8 mouse cellular contexts compared by ENCODE assay signal in genomic region chr10:18022741-18023347, GRCm38 (mm10). TPM values are rescaled to one million over a fixed set of nuclear protein-coding genes. Genes with fewer than 3 reads are reported as not detected.
A peak's percentile ranks its signal among the peaks of the same experiment; 100 is the strongest.
DNase-seq lines count a peak whose midpoint lies in the region; ATAC-seq and TF ChIP-seq lines count a peak whose summit lies in the region.

Gene Abracl, minus strand, starts transcription at chr10:18023288.

- TF ChIP-seq CTCF in E14TG2a.4 (conservative IDR thresholded peaks at IDR 0.05; ENCODE audit: low read length), result no peak

- H3K4me2 ChIP-seq in forebrain, embryonic 11.5 days (ENCODE audit: low read depth, low read length, severe bottlenecking), result peak within 1 kb of the TSS; percentile 67
- peak within 1 kb of the TSS; percentile 67 for H3K4me2 ChIP-seq in heart, embryonic 15.5 days
- peak within 1 kb of the TSS; percentile 88 for H3K4me2 ChIP-seq in liver, embryonic 13.5 days
- H3K4me2 ChIP-seq in stomach, embryonic 15.5 days, result peak within 1 kb of the TSS; percentile 59

- peak within 1 kb of the TSS; percentile 89 for H3K9ac ChIP-seq in forebrain, embryonic 11.5 days (ENCODE audit: low read length)
- H3K9ac ChIP-seq in heart, embryonic 15.5 days, result peak within 1 kb of the TSS; percentile 90
- peak within 1 kb of the TSS; percentile 87 for H3K9ac ChIP-seq in liver, embryonic 13.5 days
- H3K9ac ChIP-seq in stomach, embryonic 15.5 days, result peak within 1 kb of the TSS; percentile 92

- DNase-seq in c-Kit-positive CD71-positive TER-119-negative erythroid progenitor cells, embryonic 14.5 days (ENCODE audit: low read depth), result peak; percentile 54
- DNase-seq in forebrain, embryonic 11.5 days (ENCODE audit: low spot score), result peak; percentile 88
- DNase-seq in kidney, postnatal 14 days, result peak; percentile 79
- DNase-seq in liver, embryonic 13.5 days, result peak; percentile 64
- DNase-seq in natural killer cell, adult 2 months (ENCODE audit: low spot score in 2 of 2), result peak; percentile 72 to 84

- peak within 1 kb of the TSS; percentile 88 for H3K4me3 ChIP-seq in E14TG2a.4 (replicated peaks; ENCODE audit: low read length)
- peak within 1 kb of the TSS; percentile 63 for H3K4me3 ChIP-seq in forebrain, embryonic 11.5 days (ENCODE audit: low read depth, low read length)
- peak within 1 kb of the TSS; percentile 82 for H3K4me3 ChIP-seq in heart, embryonic 15.5 days
- peak within 1 kb of the TSS; percentile 77 for H3K4me3 ChIP-seq in liver, embryonic 13.5 days (replicated peaks)
- peak within 1 kb of the TSS; percentile 78 for H3K4me3 ChIP-seq in stomach, embryonic 15.5 days (replicated peaks)

- peaks cover 3% of the 10 kb centered on the region; the same call in 1 of the 2 replicates for H3K27me3 ChIP-seq in E14TG2a.4 (ENCODE audit: insufficient read depth, low read length)
- no peaks in the 10 kb centered on the region for H3K27me3 ChIP-seq in forebrain, embryonic 11.5 days (ENCODE audit: control insufficient read depth, insufficient read depth, low read length)
- no peaks in the 10 kb centered on the region for H3K27me3 ChIP-seq in heart, embryonic 15.5 days
- H3K27me3 ChIP-seq in liver, embryonic 13.5 days, result no peaks in the 10 kb centered on the region
- H3K27me3 ChIP-seq in stomach, embryonic 15.5 days (replicated peaks), result no peaks in the 10 kb centered on the region

- no peaks in the 10 kb centered on the region for H3K36me3 ChIP-seq in E14TG2a.4 (ENCODE audit: insufficient read depth, low read length)
- no peaks in the 10 kb centered on the region for H3K36me3 ChIP-seq in forebrain, embryonic 11.5 days (ENCODE audit: control insufficient read depth, insufficient read depth, low read length)
- H3K36me3 ChIP-seq in heart, embryonic 15.5 days, result peaks cover 8% of the 10 kb centered on the region
- H3K36me3 ChIP-seq in liver, embryonic 13.5 days, result peaks cover 8% of the 10 kb centered on the region
- peaks cover 4% of the 10 kb centered on the region for H3K36me3 ChIP-seq in stomach, embryonic 15.5 days

- 1% methylated on average over 37 of the region's 37 CpGs for WGBS in forebrain, embryonic 11.5 days
- 1% methylated on average over 37 of the region's 37 CpGs for WGBS in heart, embryonic 15.5 days
- under 1% methylated on average over 37 of the region's 37 CpGs for WGBS in liver, embryonic 13.5 days (ENCODE audit: insufficient replicate concordance)
- under 1% methylated on average over 37 of the region's 37 CpGs for WGBS in stomach, embryonic 15.5 days

- H3K4me1 ChIP-seq in E14TG2a.4 (replicated peaks; ENCODE audit: low read depth, low read length), result peaks cover 14% of the 10 kb centered on the region
- H3K4me1 ChIP-seq in forebrain, embryonic 11.5 days (replicated peaks; ENCODE audit: control insufficient read depth, insufficient read depth, low read length), result peaks cover 2% of the 10 kb centered on the region; the same call in 1 of the 2 replicates
- H3K4me1 ChIP-seq in heart, embryonic 15.5 days (replicated peaks), result peaks cover 12% of the 10 kb centered on the region
- H3K4me1 ChIP-seq in liver, embryonic 13.5 days (replicated peaks), result peaks cover 18% of the 10 kb centered on the region
- no peaks in the 10 kb centered on the region for H3K4me1 ChIP-seq in stomach, embryonic 15.5 days

- peak; percentile 94 for ATAC-seq in forebrain, embryonic 11.5 days (replicated peaks; ENCODE audit: low FRiP score)
- ATAC-seq in heart, embryonic 15.5 days (replicated peaks; ENCODE audit: insufficient number of reproducible peaks, insufficient read depth, low FRiP score, low read depth), result peak; percentile 90
- peak; percentile 90 for ATAC-seq in liver, embryonic 13.5 days (ENCODE audit: low read depth)
- ATAC-seq in stomach, embryonic 15.5 days (ENCODE audit: insufficient read depth, low FRiP score, low read depth), result peak; percentile 93

- H3K27ac ChIP-seq in forebrain, embryonic 11.5 days (ENCODE audit: low read depth, low read length), result peak within 1 kb of the TSS; percentile 74
- peak within 1 kb of the TSS; percentile 98 for H3K27ac ChIP-seq in heart, embryonic 15.5 days
- peak within 1 kb of the TSS; percentile 85 for H3K27ac ChIP-seq in liver, embryonic 13.5 days
- peak within 1 kb of the TSS; percentile 98 for H3K27ac ChIP-seq in stomach, embryonic 15.5 days

- no peaks in the 10 kb centered on the region for H3K9me3 ChIP-seq in E14TG2a.4 (ENCODE audit: low read length)
- no peaks in the 10 kb centered on the region for H3K9me3 ChIP-seq in forebrain, embryonic 11.5 days (ENCODE audit: control insufficient read depth, low read length)
- no peaks in the 10 kb centered on the region for H3K9me3 ChIP-seq in heart, embryonic 15.5 days (replicated peaks)
- no peaks in the 10 kb centered on the region for H3K9me3 ChIP-seq in liver, embryonic 13.5 days (replicated peaks)
- H3K9me3 ChIP-seq in stomach, embryonic 15.5 days, result no peaks in the 10 kb centered on the region

RNA-seq across cellular contexts. Expression of gene Abracl, which starts in this region (rescaled TPM):
- 163 and 188 TPM in 2 replicates for polyA plus RNA-seq in forebrain, embryonic 11.5 days (2014; fragmentation: Nextera tagmentation; extraction: Ambion mirVana)
- polyA plus RNA-seq in heart, embryonic 15.5 days (2015; fragmentation: Nextera tagmentation; extraction: Ambion mirVana), result 132 and 199 TPM in 2 replicates
- polyA plus RNA-seq in liver, embryonic 13.5 days (2015; fragmentation: Nextera tagmentation; extraction: Ambion mirVana), result 73.0 and 85.8 TPM in 2 replicates
- 166 and 178 TPM in 2 replicates for polyA plus RNA-seq in stomach, embryonic 15.5 days (2015; fragmentation: Nextera tagmentation; extraction: Ambion mirVana)

Comparison
In these comparisons a context has a peak if more than half of its experiments do, and no peak if none do; other contexts are left out.
1. Peak in every context shown above with its lines: DNase-seq, ATAC-seq, H3K4me3 ChIP-seq and H3K27ac ChIP-seq.